Mouse (Mus musculus) layer of hippocampus, postnatal 36 days (tissue): Measurements from ENCODE around the gene Fam98b. TPM values are rescaled to one million over a fixed set of nuclear protein-coding genes. Genes with fewer than 3 reads are reported as not detected.

Experiments used
- DNase-seq, 2 experiments: peaks; one replicate each; pipeline ENCODE4 v3.0.0; 2022
- total RNA-seq, 2 experiments: library from RNA; stranded (reverse); gene quantifications; 2 replicates each; pipeline ENCODE4 v1.2.3; 2021

The Fam98b gene
- 10 to 100 TPM; 51.5 to 51.7 TPM for total RNA-seq

DNA sequence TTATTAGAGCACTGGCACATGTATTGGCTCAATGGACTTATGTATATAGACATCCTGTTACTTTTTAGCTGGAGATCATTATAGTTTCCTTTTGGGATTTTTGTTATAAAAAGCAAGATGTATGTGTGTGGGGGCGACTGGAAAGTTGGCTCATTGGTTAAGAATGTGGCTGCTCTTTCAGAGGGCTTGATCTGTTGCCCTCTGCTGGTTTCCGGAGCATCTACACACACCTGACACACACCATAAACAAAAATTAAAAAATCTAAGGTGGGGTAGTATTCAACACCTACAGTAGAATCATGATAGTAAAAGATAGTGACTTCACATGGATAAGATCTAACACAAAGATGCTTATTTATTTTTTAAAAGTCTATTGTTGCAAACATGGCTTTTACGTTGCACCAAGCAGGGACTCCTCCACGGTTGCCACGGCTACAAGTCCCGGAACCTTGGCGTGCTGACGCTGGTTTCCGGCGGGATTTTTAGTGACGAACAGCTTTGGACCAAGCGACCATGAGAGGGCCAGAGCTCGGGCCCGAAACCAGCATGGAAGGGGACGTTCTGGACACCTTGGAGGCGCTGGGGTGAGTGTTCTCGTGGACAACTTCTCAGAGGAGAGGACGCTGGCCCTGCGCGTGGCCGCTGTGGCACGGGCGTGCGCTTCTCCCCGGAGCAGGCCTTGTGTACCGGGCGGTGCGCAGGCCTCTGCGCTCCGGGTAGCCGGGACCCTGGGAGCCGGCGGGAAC, at the start of gene Fam98b:
Gene Fam98b, plus strand, starts transcription at position 485 of the 746 bp plus-strand sequence.
- DNase-seq: peak; percentile 90

GRCm38 (mm10) chr2:117200869-117201338, 48.6 kb upstream of the Fam98b start:
- no peak for DNase-seq

DNA sequence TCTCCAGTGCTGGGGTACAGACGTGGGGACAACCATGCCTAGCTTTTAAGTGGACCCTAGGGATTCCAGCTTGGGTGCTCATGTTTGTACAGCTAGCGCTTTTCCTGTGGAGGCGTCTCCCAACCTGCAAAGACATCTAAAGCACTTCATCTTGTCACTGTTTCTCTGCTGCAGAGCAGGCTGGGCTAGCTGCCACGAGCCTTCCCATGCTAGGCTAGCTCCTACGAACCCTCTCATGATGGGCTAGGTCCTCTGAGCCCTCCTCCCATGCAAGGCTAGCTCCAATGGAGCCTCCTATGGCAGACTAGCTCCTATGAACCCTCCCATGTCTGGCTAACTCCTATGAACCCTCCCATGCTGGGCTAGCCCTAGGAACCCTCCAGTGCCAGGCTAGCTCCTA, 46.2 kb upstream of the Fam98b start:
- DNase-seq: no peak

GRCm38 (mm10) chr2:117204534-117204933, 45.0 kb upstream of the Fam98b start:
- DNase-seq: no peak

- DNase-seq: no peak
Observed at GRCm38 (mm10) chr2:117205066-117205465, 44.5 kb upstream of the Fam98b start.

- no peak for DNase-seq
Observed at GRCm38 (mm10) chr2:117210416-117211085, 39.0 kb upstream of the Fam98b start.

DNA sequence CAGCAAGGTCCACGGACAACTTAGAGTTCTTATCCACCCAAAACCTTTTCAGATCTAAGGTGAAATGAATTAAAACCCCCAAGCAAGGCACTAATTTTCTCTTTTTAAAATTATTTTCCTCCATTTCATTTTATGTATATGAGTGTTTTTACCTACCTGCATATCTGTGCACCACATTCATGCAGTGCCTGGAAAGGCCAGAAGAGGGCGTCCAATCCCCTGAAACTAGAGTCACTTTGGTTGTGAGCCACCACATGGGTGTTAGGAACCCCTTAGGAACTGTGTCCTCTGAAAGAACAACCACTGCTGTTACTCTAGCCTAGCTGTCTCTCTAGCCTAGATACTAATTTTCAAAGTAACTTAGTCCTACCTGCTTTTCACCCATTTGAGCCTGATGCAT, 33.4 kb upstream of the Fam98b start:
- DNase-seq: no peak

DNA sequence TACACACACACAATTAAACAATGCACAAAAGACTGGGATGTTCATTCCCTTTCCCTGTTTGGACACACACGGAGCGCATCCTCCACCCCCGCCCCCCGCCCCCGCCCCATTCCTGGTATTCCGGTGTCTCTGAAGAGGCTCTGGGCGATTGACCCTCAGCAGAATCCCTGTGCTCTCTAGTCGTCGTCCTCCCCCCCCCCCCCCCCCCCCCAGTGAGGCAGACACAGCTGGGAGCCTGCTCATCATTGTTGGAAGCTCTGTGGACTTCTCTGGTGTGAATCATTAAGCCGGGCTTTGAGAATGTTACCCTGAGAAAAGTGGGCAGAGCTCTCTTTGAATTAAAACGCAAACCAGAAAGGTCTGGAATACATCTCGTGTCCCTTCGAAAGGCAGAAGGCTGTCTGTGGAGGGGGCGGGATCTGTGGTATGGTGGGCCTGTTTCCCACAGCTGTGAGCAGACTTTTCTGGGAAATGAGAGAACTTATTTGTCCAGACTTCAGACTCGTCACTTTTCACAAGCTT, 31.8 kb upstream of the Fam98b start:
- no peak for DNase-seq

DNA sequence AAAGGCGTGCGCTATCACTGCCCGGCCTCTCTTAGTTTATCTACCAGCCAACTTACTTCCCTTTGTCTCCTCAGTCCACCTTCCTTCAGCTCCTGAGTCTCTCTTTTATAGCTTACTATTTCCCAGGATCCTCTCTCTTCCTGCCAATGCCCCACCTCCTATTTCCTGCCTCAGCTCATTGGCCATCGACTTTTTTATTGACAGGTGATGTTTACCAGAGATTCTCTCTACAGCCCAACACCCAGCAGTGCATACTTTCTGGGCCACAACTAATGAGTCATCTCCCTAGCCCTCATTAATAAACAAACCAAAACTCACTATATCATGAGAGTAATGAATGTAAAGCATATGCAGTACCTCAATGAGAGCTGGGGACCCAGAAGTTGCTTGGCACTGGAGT, 30.0 kb upstream of the Fam98b start:
- DNase-seq: no peak

DNA sequence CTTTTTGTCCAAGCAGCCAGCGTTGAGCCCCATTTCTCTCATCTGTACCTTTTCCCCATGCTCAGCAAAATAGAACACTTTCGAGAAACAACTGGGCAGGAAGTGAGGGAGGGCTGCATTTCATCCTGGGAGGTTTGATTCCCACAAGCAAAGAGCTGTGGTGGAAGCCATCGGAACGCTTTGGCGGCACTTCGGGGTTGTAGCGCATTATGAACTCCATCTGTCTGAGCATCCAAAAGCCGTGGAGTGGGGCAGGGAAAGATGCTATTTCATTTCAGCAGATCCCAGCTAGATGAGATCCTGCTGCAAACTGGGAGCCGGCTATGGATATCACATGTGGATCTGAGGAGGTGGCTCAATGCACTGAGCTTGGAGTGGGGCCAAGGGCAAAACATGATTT, 26.9 kb upstream of the Fam98b start:
- no peak for DNase-seq

DNA sequence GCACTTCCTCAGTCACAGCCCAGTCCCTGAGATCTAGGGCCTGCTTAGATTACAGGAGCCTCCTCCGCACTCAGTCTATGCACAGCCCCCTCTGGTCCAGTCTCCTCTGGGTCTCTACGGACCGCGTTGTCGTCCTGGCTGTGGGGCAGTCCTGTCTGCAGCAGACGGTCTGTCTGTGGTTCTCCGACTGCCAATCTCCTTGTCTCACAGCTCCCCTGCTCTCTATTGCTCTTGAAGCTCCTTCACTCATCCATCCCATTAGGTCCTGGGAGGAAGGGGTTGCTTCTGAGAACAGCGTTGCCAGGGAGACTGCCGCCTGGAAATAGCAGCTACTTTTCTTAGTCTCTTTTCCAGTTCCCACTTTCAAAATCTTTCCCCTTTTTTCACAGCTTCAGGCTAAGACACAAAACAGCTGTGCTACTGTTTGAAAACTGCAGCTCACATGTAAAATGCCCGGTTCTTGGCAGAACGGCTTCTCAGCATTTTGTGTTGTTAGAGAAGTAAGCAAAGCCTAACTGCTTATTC, 20.9 kb upstream of the Fam98b start:
- no peak for DNase-seq

GRCm38 (mm10) chr2:117230261-117230660, 19.3 kb upstream of the Fam98b start:
- no peak for DNase-seq

DNA sequence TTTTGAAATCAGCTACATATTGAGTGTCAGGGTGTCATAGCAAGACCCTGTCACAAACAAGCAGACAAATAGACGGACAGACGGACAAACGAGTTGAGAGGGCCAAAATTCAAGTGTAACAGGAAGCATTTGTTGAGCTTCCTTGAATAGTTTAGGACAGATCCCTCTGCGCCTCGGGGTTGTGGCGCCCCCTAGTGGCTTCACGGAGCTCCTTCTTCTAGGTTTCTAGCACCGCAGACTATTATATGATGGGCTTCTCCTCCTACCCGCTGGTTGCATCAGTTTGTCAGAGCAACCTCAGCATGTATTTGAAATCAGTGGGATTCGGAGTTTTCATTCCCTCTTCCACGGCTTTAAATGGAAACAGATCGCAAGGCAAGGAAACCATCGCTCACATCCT, 18.3 kb upstream of the Fam98b start:
- DNase-seq: peak; percentile 80 to 85

GRCm38 (mm10) chr2:117241953-117242352, 7.6 kb upstream of the Fam98b start:
- no peak for DNase-seq

- DNase-seq: peak in 1 of 2 experiments; percentile 22
Observed at GRCm38 (mm10) chr2:117250001-117250510, 517 bp downstream of the Fam98b start.

- no peak for DNase-seq
Observed at GRCm38 (mm10) chr2:117255415-117255814, 5.9 kb downstream of the Fam98b start.

GRCm38 (mm10) chr2:117257617-117258016, 8.1 kb downstream of the Fam98b start:
- DNase-seq: no peak

- no peak for DNase-seq
Observed at GRCm38 (mm10) chr2:117262184-117262583, 12.6 kb downstream of the Fam98b start.

GRCm38 (mm10) chr2:117263786-117264408, 14.4 kb downstream of the Fam98b start:
- peak; percentile 64 to 72 for DNase-seq

- no peak for DNase-seq
Observed at GRCm38 (mm10) chr2:117288291-117288690, 38.8 kb downstream of the Fam98b start.

GRCm38 (mm10) chr2:117299596-117300448, 50.3 kb downstream of the Fam98b start:
- DNase-seq: no peak
